Mouse (Mus musculus) embryonic facial prominence, embryonic 13.5 days (tissue): ENCODE data around the gene Scgb1a1. TPM values are rescaled to one million over a fixed set of nuclear protein-coding genes. Genes with fewer than 3 reads are reported as not detected.

Experiments
- ATAC-seq: fragments of 200-750 bp; cut with Nextera tagmentation; 2 replicates; pipeline ENCODE4 v1.8.0; 2017; ENCODE audit warnings: low read depth; ENCODE audit not compliant: insufficient number of reproducible peaks, insufficient read depth, low FRiP score, low TSS enrichment
- H3K27ac ChIP-seq: fragments of 300-500 bp; sonication (generic); 2 replicates; pipeline ENCODE4 v1.5.1; 2015; ENCODE audit warnings: moderate library complexity, mild to moderate bottlenecking, inconsistent platforms
- H3K27me3 ChIP-seq: fragments of 300-500 bp; sonication (generic); 2 replicates; pipeline ENCODE4 v1.6.1; 2015; ENCODE audit warnings: mild to moderate bottlenecking, inconsistent platforms
- H3K36me3 ChIP-seq: fragments of 300-500 bp; sonication (generic); 2 replicates; pipeline ENCODE4 v1.6.1; 2015; ENCODE audit warnings: mild to moderate bottlenecking, inconsistent platforms
- H3K4me1 ChIP-seq: fragments of 300-500 bp; sonication (generic); 2 replicates; pipeline ENCODE4 v1.6.1; 2015; ENCODE audit warnings: inconsistent platforms
- H3K4me2 ChIP-seq: fragments of 300-500 bp; sonication (generic); 2 replicates; pipeline ENCODE4 v1.6.1; 2015; ENCODE audit warnings: moderate library complexity, mild to moderate bottlenecking, inconsistent platforms
- H3K4me3 ChIP-seq: fragments of 300-500 bp; sonication (generic); 2 replicates; pipeline ENCODE4 v1.5.1; 2015; ENCODE audit warnings: mild to moderate bottlenecking, inconsistent platforms
- H3K9ac ChIP-seq: fragments of 300-500 bp; sonication (generic); 2 replicates; pipeline ENCODE4 v1.6.1; 2015; ENCODE audit warnings: mild to moderate bottlenecking, inconsistent platforms
- H3K9me3 ChIP-seq: fragments of 300-500 bp; sonication (generic); 2 replicates; pipeline ENCODE4 v1.6.1; 2016; ENCODE audit warnings: inconsistent platforms
- WGBS: fragments of 180-500 bp; shearing (Covaris S2); methylation state at CpG from one replicate; pipeline ENCODE4 v1.1.7; 2015; ENCODE audit warnings: mixed read lengths; 5-methylcytosine and 5-hydroxymethylcytosine counted together
- polyA plus RNA-seq: library from polyadenylated mRNA; unstranded; fragments of >200 nt; fragmentation: Nextera tagmentation; extraction: Ambion mirVana; gene quantifications from 2 replicates; pipeline ENCODE4 v1.2.1, GENCODE M21; 2015

Gene Scgb1a1
- polyA plus RNA-seq, 1 experiment from 2014 or later, result not detected

DNA sequence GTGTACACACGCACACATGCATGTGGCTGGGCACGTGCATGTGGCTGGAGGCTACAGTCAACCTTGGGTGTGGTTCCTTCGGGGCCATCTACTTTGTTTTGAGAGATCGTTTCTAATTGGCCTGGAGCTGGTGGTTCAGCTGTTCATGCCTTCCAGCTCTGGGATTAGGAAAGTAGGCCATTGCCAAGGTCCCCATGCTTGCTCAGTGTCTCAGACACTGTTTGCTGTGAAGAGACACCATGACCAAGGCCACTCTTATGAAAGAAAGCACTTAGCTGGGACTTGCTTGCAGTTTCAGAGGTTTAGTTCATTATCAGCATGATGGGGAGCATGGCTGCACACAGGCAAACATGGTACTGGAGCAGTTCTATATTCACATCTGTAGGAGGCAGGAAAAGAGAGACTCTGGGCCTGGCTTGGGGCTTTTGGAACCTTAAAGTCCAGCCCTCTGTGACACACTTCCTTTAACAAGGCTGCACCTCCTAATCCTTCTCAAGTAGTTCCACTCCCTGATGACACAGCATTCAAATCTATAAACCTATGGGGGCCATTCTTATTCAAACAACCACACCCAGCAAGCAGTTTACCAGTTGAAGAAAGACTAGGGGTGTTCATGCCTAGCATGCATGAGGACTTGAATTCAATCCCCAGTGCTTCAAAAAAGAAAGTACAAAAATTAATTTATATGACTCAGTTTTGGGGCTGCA is 38.6 kb downstream of the Scgb1a1 start:
- H3K27ac ChIP-seq, result no peak overlapping the region
- 87% methylated on average over 4 of the region's 4 CpGs for WGBS
- H3K9me3 ChIP-seq, result no peaks in the 10 kb centered on the region
- ATAC-seq, result no peak
- no peak overlapping the region for H3K9ac ChIP-seq
- H3K27me3 ChIP-seq, result no peaks in the 10 kb centered on the region
- no peak overlapping the region for H3K4me2 ChIP-seq
- H3K36me3 ChIP-seq, result no peaks in the 10 kb centered on the region
- H3K4me3 ChIP-seq, result no peak overlapping the region
- peaks cover 23% of the 10 kb centered on the region for H3K4me1 ChIP-seq

DNA sequence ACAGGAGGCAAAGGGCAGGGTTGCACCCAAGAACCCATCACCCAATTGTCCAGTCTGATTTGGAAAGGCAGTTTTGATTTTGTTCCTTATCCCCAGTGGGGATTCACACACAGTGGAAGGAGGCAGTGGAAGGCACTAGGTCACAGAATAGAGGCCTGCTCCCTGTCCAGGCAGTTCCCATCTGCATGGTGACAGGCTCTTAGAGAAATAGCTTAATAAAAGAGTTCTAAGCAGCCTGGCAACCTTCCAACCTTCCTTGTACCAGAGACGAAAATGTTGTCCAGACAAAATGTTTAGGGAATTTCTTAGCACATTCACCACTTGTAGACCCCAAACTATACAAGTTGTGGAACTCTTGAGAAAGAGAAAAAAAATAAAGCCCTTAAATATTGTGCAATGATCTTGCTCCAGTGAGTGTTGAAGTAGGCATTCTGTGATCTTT is 39.8 kb downstream of the Scgb1a1 start:
- Histone ChIP-seq H3K27ac (no peak overlapping the region), H3K4me2 (no peak overlapping the region), H3K27me3 (no peaks in the 10 kb centered on the region), H3K4me1 (peaks cover 14% of the 10 kb centered on the region), H3K9me3 (no peaks in the 10 kb centered on the region), H3K9ac (no peak overlapping the region), H3K36me3 (no peaks in the 10 kb centered on the region), H3K4me3 (no peak overlapping the region)
- ATAC-seq, result no peak
- 33% methylated on average over 1 of the region's 1 CpGs for WGBS

DNA sequence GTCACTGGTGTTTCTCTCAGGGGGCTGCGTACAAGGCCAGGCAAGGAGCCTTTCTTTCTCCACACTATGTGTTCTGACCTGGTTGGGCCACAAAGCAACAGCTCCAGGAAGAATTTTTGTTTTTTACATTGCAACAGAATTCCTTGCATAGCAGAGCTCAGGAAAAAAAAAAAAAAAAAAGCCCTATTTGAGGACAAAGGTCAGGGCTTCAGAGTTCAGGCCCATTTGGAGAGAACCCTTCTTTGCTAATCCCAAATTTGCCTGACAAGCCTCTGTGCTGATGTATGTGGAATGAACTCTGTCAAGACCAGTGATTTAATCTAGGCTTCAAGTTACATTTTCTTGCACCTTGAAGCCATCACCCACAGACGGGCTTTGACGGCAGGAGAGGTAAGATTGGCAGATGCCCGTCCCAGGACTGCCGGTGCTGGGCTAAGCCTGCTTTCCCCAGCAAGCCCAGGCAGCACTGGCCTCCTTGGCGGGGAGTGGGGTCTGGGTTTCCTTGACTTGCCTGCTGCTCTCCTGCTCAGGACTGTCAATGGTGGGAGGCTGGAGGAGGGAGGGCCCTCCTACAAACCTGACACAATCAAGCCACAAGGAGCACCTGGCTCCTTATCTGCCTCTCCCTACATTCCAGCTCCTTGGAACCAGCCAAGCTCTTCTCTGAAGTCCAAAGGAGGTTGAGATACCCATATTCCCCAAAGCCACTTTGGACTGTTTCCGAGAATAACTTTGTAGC is 40.4 kb downstream of the Scgb1a1 start:
- Histone ChIP-seq H3K9ac (no peak overlapping the region; the same call in 1 of the 2 replicates), H3K9me3 (no peaks in the 10 kb centered on the region), H3K27me3 (no peaks in the 10 kb centered on the region), H3K4me3 (no peak overlapping the region), H3K27ac (no peak overlapping the region), H3K4me1 (peaks cover 10% of the 10 kb centered on the region), H3K4me2 (no peak overlapping the region), H3K36me3 (no peaks in the 10 kb centered on the region)
- 48% methylated on average over 7 of the region's 7 CpGs for WGBS
- ATAC-seq, result no peak

DNA sequence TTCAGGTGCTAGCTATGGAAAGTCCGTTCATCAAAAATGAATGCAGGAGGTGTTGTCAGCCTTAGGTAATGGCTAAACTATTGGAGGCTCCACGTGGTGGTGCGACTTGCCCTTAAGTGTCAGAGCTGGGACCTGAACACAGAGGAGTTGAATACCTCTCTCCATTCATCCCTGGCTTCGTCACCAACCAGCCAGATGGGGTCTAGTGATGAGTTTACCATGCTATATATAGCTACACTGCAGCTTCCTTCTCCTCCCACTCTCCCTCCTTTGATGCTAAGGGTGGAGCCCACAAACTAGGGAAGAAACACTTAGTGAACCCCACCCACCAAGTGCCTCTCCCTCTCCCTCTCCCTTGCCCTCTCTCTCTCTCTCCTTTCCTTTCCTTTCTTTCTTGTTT is 43.5 kb downstream of the Scgb1a1 start:
- Histone ChIP-seq H3K9me3 (no peaks in the 10 kb centered on the region), H3K4me2 (no peak overlapping the region), H3K27ac (no peak overlapping the region), H3K36me3 (no peaks in the 10 kb centered on the region), H3K4me1 (peaks cover 16% of the 10 kb centered on the region), H3K27me3 (no peaks in the 10 kb centered on the region), H3K9ac (no peak overlapping the region), H3K4me3 (no peak overlapping the region)
- WGBS, result 75% methylated on average over 4 of the region's 4 CpGs
- ATAC-seq, result no peak

DNA sequence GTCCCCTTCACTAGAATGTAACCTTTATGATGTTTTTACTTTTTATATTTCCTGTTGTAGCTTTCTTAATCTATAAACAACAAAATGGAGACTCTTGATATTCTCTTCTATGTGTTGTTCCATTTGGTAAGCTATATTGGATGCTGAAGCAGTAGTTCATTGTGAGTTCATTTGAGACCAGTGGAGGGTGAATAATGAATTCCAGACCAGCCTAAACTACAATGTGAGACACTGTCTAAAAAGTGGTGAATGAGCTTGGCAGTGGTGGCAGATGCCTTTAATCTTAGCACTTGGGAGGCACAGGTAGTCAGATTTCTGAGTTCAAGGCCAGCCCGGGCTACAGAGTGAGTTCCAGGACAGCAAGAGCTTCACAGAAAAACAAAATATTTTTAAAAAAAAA is 44.6 kb downstream of the Scgb1a1 start:
- Histone ChIP-seq H3K9me3 (no peaks in the 10 kb centered on the region), H3K36me3 (no peaks in the 10 kb centered on the region), H3K4me3 (no peak overlapping the region), H3K27me3 (no peaks in the 10 kb centered on the region), H3K4me2 (no peak overlapping the region), H3K9ac (no peak overlapping the region), H3K27ac (no peak overlapping the region), H3K4me1 (peaks cover 16% of the 10 kb centered on the region)
- 75% methylated on average over 1 of the region's 1 CpGs for WGBS
- no peak for ATAC-seq

DNA sequence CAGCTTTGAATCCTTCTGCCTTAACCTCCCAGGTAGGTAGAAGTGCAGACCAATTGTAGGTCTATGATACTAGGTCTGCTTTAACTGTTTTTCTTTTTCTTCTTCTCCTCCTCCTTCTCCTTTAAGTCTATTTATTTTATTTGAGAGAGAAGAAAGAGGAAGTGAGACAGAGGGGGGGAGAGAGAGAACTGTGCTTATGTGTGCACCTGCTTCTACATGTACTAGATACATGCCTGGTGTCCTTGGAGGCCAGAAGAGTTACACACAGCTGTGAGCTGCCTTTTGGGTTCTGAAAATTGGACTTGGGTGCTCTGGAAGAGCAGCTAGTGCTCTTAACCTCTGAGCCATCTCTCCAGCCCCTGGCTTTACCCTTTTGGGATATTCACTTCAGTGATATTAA is 46.7 kb downstream of the Scgb1a1 start:
- H3K9me3 ChIP-seq, result no peaks in the 10 kb centered on the region
- H3K4me1 ChIP-seq, result peaks cover 6% of the 10 kb centered on the region; the same call in 1 of the 2 replicates
- no peak overlapping the region for H3K4me3 ChIP-seq
- no peak overlapping the region for H3K4me2 ChIP-seq
- no peaks in the 10 kb centered on the region for H3K36me3 ChIP-seq
- no peaks in the 10 kb centered on the region for H3K27me3 ChIP-seq
- no peak overlapping the region for H3K9ac ChIP-seq
- no peak for ATAC-seq
- no peak overlapping the region for H3K27ac ChIP-seq

DNA sequence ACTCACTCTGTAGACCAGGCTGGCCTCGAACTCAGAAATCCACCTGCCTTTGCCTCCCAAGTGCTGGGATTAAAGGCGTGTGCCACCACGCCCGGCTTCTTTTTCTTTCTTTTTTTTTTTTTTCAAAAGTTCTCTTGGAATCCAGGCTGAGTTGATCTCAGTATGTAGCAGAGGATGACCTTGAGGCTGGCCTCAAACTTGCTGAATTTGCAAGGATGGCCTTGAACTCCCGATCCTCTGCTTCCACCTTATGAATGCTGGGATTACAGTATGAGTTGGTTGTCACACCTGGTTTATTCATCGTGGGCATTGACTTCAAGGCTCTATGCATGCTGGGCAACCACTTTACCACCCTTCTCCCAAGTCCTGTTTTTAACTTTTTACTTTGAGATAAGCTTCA is 47.1 kb downstream of the Scgb1a1 start:
- WGBS, result 84% methylated on average over 6 of the region's 6 CpGs
- Histone ChIP-seq H3K4me1 (peaks cover 6% of the 10 kb centered on the region; the same call in 1 of the 2 replicates), H3K4me2 (no peak overlapping the region), H3K27ac (no peak overlapping the region), H3K4me3 (no peak overlapping the region), H3K9ac (no peak overlapping the region), H3K27me3 (no peaks in the 10 kb centered on the region), H3K36me3 (no peaks in the 10 kb centered on the region), H3K9me3 (no peaks in the 10 kb centered on the region)
- ATAC-seq, result no peak

DNA sequence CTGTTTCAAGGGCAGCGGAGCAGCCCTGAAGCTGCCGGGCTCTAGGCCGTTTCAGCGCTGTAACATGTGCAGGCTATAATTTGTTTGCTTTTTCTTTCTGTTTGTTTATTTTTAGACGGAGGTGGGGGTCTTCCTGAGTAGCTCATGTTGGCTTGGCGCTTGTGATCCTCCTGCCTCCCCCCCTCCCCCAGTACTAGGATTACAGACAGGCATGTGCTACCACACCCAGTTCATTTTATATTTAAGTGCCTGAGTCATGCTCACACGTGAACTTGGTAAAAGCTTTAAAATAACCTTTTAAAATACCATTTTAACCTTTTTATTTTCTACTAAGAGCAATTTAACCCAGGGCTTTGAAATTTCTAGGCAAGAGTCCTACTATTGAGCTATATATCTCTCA is 47.8 kb downstream of the Scgb1a1 start:
- Histone ChIP-seq H3K36me3 (no peaks in the 10 kb centered on the region), H3K4me3 (no peak overlapping the region), H3K27me3 (no peaks in the 10 kb centered on the region), H3K9ac (no peak overlapping the region), H3K4me2 (no peak overlapping the region), H3K4me1 (peaks cover 6% of the 10 kb centered on the region), H3K27ac (no peak overlapping the region), H3K9me3 (no peaks in the 10 kb centered on the region)
- 0 out of 2 replicates have a peak, but pooled peaks have one; percentile 48 for ATAC-seq
- 34% methylated on average over 7 of the region's 7 CpGs for WGBS

DNA sequence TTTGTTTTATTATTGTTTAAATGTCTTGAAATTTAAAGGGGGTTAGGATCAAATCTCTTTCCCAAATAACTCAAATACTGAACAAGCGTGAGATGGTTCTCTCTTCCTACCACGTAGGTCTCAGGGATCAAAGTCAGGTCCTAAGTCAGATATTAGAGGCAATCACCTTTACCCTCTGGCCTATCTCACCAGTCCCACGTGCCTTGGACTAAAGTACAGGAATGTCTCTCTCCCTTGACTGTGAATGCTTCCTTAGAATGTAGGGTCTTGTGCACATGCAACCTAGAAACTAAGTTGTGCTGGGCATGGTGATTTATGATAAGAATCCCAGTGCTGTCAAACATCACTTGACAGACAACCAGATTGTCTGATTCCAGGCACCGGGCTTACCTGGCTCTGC is 48.5 kb downstream of the Scgb1a1 start:
- H3K27me3 ChIP-seq, result no peaks in the 10 kb centered on the region
- no peak overlapping the region for H3K4me2 ChIP-seq
- peaks cover 10% of the 10 kb centered on the region for H3K4me1 ChIP-seq
- WGBS, result 77% methylated on average over 4 of the region's 4 CpGs
- H3K4me3 ChIP-seq, result no peak overlapping the region
- H3K27ac ChIP-seq, result no peak overlapping the region
- no peak overlapping the region for H3K9ac ChIP-seq
- no peaks in the 10 kb centered on the region for H3K9me3 ChIP-seq
- no peak for ATAC-seq
- no peaks in the 10 kb centered on the region for H3K36me3 ChIP-seq

DNA sequence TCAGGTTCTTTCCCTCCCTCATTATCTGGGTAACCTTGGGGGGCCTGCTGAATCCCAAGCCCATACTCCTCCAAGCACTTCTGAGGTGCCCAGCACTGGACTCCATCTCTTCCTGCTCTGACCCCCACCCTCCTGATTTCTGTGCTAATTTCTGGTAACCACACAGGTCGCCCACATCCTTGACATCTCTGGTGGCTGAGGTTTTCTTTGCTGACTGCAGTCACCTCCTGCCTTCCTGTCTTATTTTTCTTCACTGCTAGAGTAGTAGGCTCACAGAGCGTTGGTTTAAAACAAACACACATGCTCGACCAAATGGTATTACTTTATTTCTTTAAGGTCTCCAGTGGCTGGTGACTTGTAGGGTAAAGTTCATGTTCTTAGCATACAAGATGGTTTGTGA is 49.6 kb downstream of the Scgb1a1 start:
- Histone ChIP-seq H3K27ac (no peak overlapping the region), H3K4me2 (no peak overlapping the region), H3K9ac (no peak overlapping the region), H3K27me3 (no peaks in the 10 kb centered on the region), H3K9me3 (no peaks in the 10 kb centered on the region), H3K4me3 (no peak overlapping the region), H3K4me1 (peaks cover 21% of the 10 kb centered on the region), H3K36me3 (no peaks in the 10 kb centered on the region)
- WGBS, result 49% methylated on average over 3 of the region's 3 CpGs
- ATAC-seq, result no peak

DNA sequence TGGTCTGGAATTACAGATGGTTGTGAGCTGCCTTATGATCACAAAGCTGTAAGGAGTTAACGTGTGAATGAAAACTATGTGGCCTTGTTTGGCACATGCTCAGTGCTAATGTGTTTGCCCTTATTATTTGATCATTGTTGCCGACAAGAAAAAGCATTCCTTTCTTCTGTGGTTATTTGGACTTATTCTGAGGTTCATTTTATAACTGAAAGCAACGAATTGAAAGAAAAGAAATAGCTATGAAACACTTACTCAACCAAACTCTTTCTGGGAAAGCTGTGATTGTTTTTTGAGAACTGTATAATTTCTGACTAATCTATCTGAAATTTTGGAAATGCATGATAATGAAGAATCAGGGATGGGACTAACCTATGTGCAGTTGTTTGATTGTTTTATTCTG is 52.7 kb downstream of the Scgb1a1 start:
- H3K9ac ChIP-seq, result no peak overlapping the region
- no peaks in the 10 kb centered on the region for H3K9me3 ChIP-seq
- peaks cover 38% of the 10 kb centered on the region for H3K4me1 ChIP-seq
- H3K27me3 ChIP-seq, result no peaks in the 10 kb centered on the region
- no peak overlapping the region for H3K4me3 ChIP-seq
- 63% methylated on average over 3 of the region's 3 CpGs for WGBS
- H3K36me3 ChIP-seq, result no peaks in the 10 kb centered on the region
- no peak for ATAC-seq
- H3K27ac ChIP-seq, result no peak overlapping the region
- H3K4me2 ChIP-seq, result no peak overlapping the region

DNA sequence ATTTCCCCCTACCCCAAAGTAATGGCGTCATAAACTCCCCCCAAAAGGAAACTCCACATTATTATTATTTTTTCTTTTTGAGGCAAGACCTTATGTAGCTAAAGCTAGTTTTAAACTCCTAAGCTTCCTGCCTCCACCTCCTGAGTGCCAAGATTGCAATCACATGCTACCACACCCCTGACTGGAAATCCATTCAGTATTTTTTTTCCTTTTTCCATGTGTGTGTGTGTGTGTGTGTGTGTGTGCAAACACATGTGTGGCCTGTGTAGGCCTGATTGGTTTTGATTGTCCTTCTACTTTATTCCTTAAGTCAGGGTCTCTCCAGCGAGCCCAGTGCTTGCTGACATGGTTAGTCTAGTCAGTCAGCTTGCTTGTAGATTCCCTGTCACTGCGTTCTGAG is 53.3 kb downstream of the Scgb1a1 start:
- H3K4me3 ChIP-seq, result no peak overlapping the region
- no peak overlapping the region for H3K9ac ChIP-seq
- no peak overlapping the region for H3K27ac ChIP-seq
- H3K4me2 ChIP-seq, result no peak overlapping the region
- peaks cover 33% of the 10 kb centered on the region for H3K4me1 ChIP-seq
- WGBS, result 79% methylated on average over 3 of the region's 3 CpGs
- H3K27me3 ChIP-seq, result no peaks in the 10 kb centered on the region
- ATAC-seq, result no peak
- no peaks in the 10 kb centered on the region for H3K9me3 ChIP-seq
- no peaks in the 10 kb centered on the region for H3K36me3 ChIP-seq
